ENCODE assay signal across 28 mouse cellular contexts in the genomic region with DNA sequence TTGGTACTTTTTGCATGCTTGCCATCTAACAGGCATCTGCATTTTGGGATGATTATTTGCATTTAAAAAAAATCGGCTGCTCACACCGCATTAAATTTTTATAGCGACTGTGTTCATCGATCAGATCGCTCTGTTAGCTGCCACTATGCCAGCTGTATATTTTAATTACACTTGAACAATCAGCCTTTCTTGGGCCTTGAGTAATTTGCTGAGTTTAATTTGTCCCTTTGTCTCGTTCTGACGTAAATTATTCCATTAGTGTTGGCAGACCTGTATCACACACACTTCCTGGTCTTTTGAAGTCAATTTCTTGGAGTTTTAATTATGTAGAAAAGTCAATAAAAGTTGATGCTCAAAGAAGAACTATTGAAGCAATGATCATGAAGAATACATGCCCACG.
DNase-seq lines count a peak whose midpoint lies in the region; ATAC-seq and TF ChIP-seq lines count a peak whose summit lies in the region.
"Had no signal": no experiment of that assay in that cellular context is flagged by ENCODE, and none has a peak within 500 bp of the region (broad histone marks: within the 10 kb centered on the region; RNA-seq: fewer than 3 reads in every experiment).

No protein-coding gene starts in this region.

- ATAC-seq in forebrain, embryonic 13.5 days: peak; percentile 57; the same call in 1 of the 2 replicates
- no peak for ATAC-seq in forebrain, embryonic 11.5 days (replicated peaks; ENCODE audit: low FRiP score)
- peak; percentile 35; the same call in 1 of the 2 replicates for ATAC-seq in neural tube, embryonic 14.5 days (ENCODE audit: low read depth)
- ATAC-seq in midbrain, embryonic 16.5 days: no peak
- ATAC-seq: intestine, postnatal 0 days had no signal

- peaks cover 40% of the 10 kb centered on the region for H3K27me3 ChIP-seq in forebrain, embryonic 13.5 days
- H3K27me3 ChIP-seq in forebrain, embryonic 11.5 days (ENCODE audit: control insufficient read depth, insufficient read depth, low read length): no peaks in the 10 kb centered on the region
- H3K27me3 ChIP-seq in neural tube, embryonic 14.5 days (ENCODE audit: control insufficient read depth, insufficient read depth, low read length): no peaks in the 10 kb centered on the region
- H3K27me3 ChIP-seq in midbrain, embryonic 16.5 days (ENCODE audit: control insufficient read depth, insufficient read depth, low read depth, low read length): no peaks in the 10 kb centered on the region
- H3K27me3 ChIP-seq: embryonic facial prominence, embryonic 13.5 days; heart, embryonic 12.5 days; heart, embryonic 15.5 days had no signal

- DNase-seq in forebrain, embryonic 11.5 days (ENCODE audit: low spot score): no peak
- no peak for DNase-seq in neural tube, embryonic 10.5 days (ENCODE audit: extremely low spot score, low spot score)
- DNase-seq in brain, embryonic 14.5 days (ENCODE audit: low read depth): peak; percentile 77
- no peak for DNase-seq in kidney, adult 11 months
- DNase-seq: adrenal gland, adult 2 months; adrenal gland, postnatal 14 days; B cell, adult 2 months; cerebellum, adult 11-12 months; cerebellum, adult 8-10 months; cerebellum, postnatal 10 days; cerebellum, postnatal 36 days; embryo, embryonic 11 days; gastrocnemius, adult 2 months; gastrocnemius, postnatal 14 days; heart, adult 18-20 months; heart, postnatal 10 days; heart, postnatal 4 days had no signal

- H3K36me3 ChIP-seq in forebrain, embryonic 13.5 days (ENCODE audit: poor library complexity, severe bottlenecking): no peaks in the 10 kb centered on the region
- no peaks in the 10 kb centered on the region for H3K36me3 ChIP-seq in forebrain, embryonic 11.5 days (ENCODE audit: control insufficient read depth, insufficient read depth, low read length)
- no peaks in the 10 kb centered on the region for H3K36me3 ChIP-seq in neural tube, embryonic 14.5 days (ENCODE audit: control insufficient read depth, insufficient read depth, low read length)
- H3K36me3 ChIP-seq in midbrain, embryonic 16.5 days (ENCODE audit: control insufficient read depth, insufficient read depth, low read length): no peaks in the 10 kb centered on the region
- H3K36me3 ChIP-seq: embryonic facial prominence, embryonic 10.5 days; embryonic facial prominence, embryonic 13.5 days; G1E; heart, embryonic 12.5 days; heart, embryonic 15.5 days had no signal

- TF ChIP-seq CTCF in brain, embryonic 14.5 days (IDR thresholded peaks at IDR 0.05; ENCODE audit: borderline replicate concordance, extremely low read depth, insufficient read depth, insufficient read length): no peak

- H3K9ac ChIP-seq in forebrain, embryonic 13.5 days: no peak overlapping the region
- H3K9ac ChIP-seq in forebrain, embryonic 11.5 days (ENCODE audit: low read length): no peak overlapping the region
- H3K9ac ChIP-seq in neural tube, embryonic 14.5 days (replicated peaks; ENCODE audit: low read depth, low read length): no peak overlapping the region
- no peak overlapping the region for H3K9ac ChIP-seq in midbrain, embryonic 16.5 days (ENCODE audit: low read depth, low read length)
- H3K9ac ChIP-seq: embryonic facial prominence, embryonic 13.5 days; heart, embryonic 12.5 days; heart, embryonic 15.5 days; hindbrain, embryonic 14.5 days had no signal

- H3K9me3 ChIP-seq in forebrain, embryonic 13.5 days (replicated peaks): no peaks in the 10 kb centered on the region
- H3K9me3 ChIP-seq in forebrain, embryonic 11.5 days (ENCODE audit: control insufficient read depth, low read length): no peaks in the 10 kb centered on the region
- H3K9me3 ChIP-seq in neural tube, embryonic 14.5 days (ENCODE audit: control insufficient read depth, low read length): no peaks in the 10 kb centered on the region
- H3K9me3 ChIP-seq in midbrain, embryonic 16.5 days (replicated peaks; ENCODE audit: control insufficient read depth, low read length, poor library complexity, severe bottlenecking): no peaks in the 10 kb centered on the region
- H3K9me3 ChIP-seq: embryonic facial prominence, embryonic 10.5 days; embryonic facial prominence, embryonic 13.5 days; heart, embryonic 12.5 days; heart, embryonic 15.5 days had no signal

- H3K4me3 ChIP-seq in forebrain, embryonic 13.5 days: no peak overlapping the region
- H3K4me3 ChIP-seq in forebrain, embryonic 11.5 days (ENCODE audit: low read depth, low read length): no peak overlapping the region
- no peak overlapping the region for H3K4me3 ChIP-seq in neural tube, embryonic 14.5 days (ENCODE audit: low read depth, low read length)
- H3K4me3 ChIP-seq in midbrain, embryonic 16.5 days (ENCODE audit: low read depth, low read length): no peak overlapping the region
- H3K4me3 ChIP-seq: embryonic facial prominence, embryonic 10.5 days; embryonic facial prominence, embryonic 13.5 days; erythroblast, embryonic 14.5 days; gastrocnemius, adult 2 months; heart, embryonic 12.5 days; heart, embryonic 15.5 days had no signal

- TF ChIP-seq POLR2A in brain, embryonic 14.5 days (IDR thresholded peaks at IDR 0.05; ENCODE audit: borderline replicate concordance, extremely low read depth, insufficient read depth, insufficient read length, poor library complexity, severe bottlenecking): no peak

- WGBS in forebrain, embryonic 13.5 days: 40% methylated on average over 8 of the region's 8 CpGs
- WGBS in forebrain, embryonic 11.5 days: 67% methylated on average over 8 of the region's 8 CpGs
- 26% methylated on average over 8 of the region's 8 CpGs for WGBS in neural tube, embryonic 14.5 days
- 67% methylated on average over 8 of the region's 8 CpGs for whole genome bisulfite sequencing in midbrain, embryonic 16.5 days

- H3K4me2 ChIP-seq in forebrain, embryonic 13.5 days: no peak overlapping the region
- H3K4me2 ChIP-seq in forebrain, embryonic 11.5 days (ENCODE audit: low read depth, low read length, severe bottlenecking): no peak overlapping the region
- H3K4me2 ChIP-seq in neural tube, embryonic 14.5 days (ENCODE audit: low read depth, low read length): no peak overlapping the region
- H3K4me2 ChIP-seq in midbrain, embryonic 16.5 days (ENCODE audit: low read length): no peak overlapping the region
- H3K4me2 ChIP-seq: embryonic facial prominence, embryonic 13.5 days; heart, embryonic 12.5 days; heart, embryonic 15.5 days; hindbrain, embryonic 14.5 days had no signal

- H3K4me1 ChIP-seq in forebrain, embryonic 13.5 days: peaks cover 11% of the 10 kb centered on the region
- H3K4me1 ChIP-seq in forebrain, embryonic 11.5 days (replicated peaks; ENCODE audit: control insufficient read depth, insufficient read depth, low read length): no peaks in the 10 kb centered on the region
- peaks cover 7% of the 10 kb centered on the region for H3K4me1 ChIP-seq in neural tube, embryonic 14.5 days (ENCODE audit: control insufficient read depth, insufficient read depth, low read length)
- peaks cover 10% of the 10 kb centered on the region for H3K4me1 ChIP-seq in midbrain, embryonic 16.5 days (ENCODE audit: control insufficient read depth, insufficient read depth, low read length)

- no peak overlapping the region for H3K27ac ChIP-seq in forebrain, embryonic 13.5 days
- no peak overlapping the region for H3K27ac ChIP-seq in forebrain, embryonic 11.5 days (ENCODE audit: low read depth, low read length)
- no peak overlapping the region for H3K27ac ChIP-seq in neural tube, embryonic 14.5 days (ENCODE audit: low read depth, low read length)
- H3K27ac ChIP-seq in midbrain, embryonic 16.5 days (ENCODE audit: low read length): no peak overlapping the region
- H3K27ac ChIP-seq: embryonic facial prominence, embryonic 10.5 days; embryonic facial prominence, embryonic 13.5 days; gastrocnemius, adult 2 months; heart, embryonic 15.5 days; hindbrain, embryonic 14.5 days had no signal

Comparison
In these comparisons a context has a peak if more than half of its experiments do, and no peak if none do; other contexts are left out.
1. ATAC-seq: peak in forebrain, embryonic 13.5 days (single experiment) and neural tube, embryonic 14.5 days (single experiment); none in forebrain, embryonic 11.5 days (single experiment) and midbrain, embryonic 16.5 days (single experiment).